Mouse (Mus musculus) c-Kit-positive CD71-positive TER-119-negative erythroid progenitor cells, embryonic 14.5 days (primary cell): ENCODE data around the gene Nop16.
"Not testable (repeated sequence)": the region's sequence is repeated elsewhere in the genome, so short reads cannot be mapped to it uniquely, and the experiment has no call there.

Source experiments
- DNase-seq: peaks from one replicate; pipeline ENCODE4 v3.0.0-alpha.2; 2013; ENCODE audit warnings: low read depth

Nop16 gene

DNA sequence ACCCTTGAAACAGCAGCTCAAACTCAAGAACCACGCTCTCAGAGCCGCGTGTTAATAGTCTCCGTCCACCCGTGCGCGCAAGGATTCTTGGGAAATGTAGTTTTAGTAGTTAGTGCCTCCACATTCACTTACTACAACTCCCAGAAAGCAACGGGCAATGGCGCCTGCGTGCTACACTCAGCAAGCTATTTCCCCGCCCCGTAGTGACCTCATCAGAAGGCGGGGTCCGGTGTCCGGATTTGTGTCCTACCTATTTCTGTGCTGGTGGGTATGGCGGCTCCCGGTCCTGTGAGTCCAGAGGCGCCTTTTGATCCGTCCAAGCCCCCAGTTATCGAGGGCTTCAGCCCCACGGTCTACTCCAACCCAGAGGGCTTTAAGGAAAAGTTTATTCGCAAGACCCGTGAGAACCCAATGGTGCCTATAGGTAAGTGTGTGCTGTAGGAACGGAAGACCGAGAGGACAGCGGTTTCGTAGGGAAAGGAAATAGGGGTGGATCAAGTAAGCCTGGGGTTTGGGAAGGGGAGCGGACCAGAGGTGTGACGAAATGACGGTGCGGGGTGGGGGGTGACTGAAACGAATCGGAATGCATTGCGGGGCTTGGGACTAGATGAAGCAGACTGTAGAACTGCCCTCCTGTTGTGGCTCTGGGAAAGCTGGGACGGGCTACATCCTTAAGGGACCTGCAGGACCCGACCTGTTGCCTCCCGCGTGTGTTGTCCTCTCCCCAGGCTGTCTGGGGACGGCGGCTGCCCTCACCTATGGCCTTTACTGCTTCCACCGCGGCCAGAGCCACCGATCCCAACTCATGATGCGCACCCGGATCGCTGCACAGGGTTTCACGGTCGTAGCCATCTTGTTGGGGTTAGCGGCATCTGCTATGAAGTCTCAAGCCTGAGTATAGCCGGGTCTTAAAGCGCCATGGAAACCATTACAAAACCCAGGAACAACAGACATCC, at the start of gene Nop16, which contains the start of gene Higd2a:
Nop16 (minus strand) TSS at position 95 of the 956 bp plus-strand sequence.
Higd2a (plus strand) TSS at position 212 of the 956 bp plus-strand sequence.
- DNase-seq = peak; percentile 99

DNA sequence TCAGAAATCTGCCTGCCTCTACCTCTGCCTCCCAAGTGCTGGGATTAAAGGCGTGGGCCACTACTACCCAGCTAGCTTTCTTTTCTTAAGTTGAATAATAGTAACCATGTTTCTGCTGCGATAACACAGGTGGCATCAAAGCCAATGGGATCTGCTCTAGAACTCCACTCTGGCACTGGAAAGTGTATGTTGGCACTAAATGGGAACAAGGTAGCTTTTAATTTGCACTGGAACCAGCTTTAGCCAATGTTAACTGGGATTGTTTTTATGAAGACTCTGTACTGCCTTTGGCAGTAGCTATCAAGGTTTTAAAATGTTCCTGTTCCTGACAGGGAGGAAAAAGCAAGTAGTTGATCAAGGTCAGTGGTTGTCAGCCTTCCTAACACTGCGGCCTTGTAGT, 45.1 kb upstream of the Nop16 start:
- DNase-seq = no peak

DNA sequence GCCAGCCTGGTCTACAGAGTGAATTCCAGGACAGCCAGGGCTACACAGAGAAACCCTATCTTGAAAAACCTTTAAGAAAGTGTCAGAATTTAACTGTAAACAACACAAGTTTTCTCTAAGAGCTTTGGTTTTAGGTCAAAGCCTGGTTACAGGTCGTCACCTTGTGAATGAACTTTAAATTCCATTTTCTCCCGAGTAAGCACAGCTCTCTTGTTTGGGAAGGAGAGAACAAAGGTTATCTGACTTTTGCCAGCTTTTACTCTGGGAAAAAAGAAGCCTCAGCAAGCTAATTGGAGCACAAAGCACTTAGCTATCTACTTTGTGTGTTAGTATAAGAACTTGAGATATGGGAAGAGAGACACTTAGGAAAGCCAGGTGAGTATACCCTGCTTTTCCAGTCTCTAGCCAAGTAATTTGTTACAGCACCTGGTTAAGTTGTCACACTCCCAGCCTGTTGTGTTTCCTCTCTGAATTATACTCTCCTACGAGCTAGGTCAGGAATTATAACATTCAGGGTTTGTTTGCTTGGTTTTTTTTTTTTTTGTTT, 42.9 kb upstream of the Nop16 start:
- no peak for DNase-seq

DNA sequence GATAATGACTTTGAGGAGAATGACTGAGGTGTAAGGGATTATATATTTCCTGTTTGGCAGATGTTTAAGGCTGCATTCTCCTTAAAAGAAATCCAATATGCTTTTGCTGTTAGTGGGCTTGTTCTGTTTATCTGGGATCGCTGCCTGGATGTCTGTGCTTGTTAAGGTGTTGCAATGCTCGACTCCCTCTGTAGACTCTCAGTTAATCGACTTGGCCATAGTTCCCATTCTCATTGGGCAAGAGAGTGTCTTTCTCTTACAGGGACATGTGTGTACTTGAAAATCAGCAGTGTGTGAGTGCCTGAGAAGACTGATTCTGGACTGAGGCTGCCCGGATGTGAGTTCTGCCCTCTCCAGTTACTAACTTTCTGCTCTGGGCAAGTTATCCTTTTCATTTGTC, 39.2 kb upstream of the Nop16 start:
- DNase-seq = no peak

DNA sequence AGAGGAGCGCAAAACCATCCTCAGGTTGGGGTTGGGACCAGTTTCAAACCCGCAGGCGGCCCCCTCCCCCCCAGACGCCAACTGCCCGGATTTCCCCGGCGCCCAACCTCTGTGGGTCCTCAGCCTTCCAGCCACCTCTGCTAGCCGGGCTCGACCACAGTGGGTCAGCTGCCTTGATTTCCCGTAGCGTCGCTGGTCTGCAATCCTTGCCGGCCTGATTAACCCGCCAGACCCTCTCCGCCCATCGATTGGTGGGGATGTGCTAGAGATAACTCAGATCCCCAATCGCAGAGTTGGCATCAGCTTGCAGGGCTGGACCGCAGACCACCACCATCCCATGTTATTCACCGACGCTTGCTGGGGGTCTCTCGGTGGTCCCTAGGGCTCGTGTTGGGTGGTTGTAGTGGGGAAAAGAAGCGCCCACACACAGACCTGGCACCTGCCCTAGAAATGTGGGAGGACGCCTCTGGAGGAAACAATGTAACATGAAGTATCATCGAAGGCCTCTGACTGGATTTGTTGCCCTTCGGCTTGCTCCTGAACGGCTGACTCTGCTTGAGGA, 32.2 kb upstream of the Nop16 start:
- DNase-seq = no peak

DNA sequence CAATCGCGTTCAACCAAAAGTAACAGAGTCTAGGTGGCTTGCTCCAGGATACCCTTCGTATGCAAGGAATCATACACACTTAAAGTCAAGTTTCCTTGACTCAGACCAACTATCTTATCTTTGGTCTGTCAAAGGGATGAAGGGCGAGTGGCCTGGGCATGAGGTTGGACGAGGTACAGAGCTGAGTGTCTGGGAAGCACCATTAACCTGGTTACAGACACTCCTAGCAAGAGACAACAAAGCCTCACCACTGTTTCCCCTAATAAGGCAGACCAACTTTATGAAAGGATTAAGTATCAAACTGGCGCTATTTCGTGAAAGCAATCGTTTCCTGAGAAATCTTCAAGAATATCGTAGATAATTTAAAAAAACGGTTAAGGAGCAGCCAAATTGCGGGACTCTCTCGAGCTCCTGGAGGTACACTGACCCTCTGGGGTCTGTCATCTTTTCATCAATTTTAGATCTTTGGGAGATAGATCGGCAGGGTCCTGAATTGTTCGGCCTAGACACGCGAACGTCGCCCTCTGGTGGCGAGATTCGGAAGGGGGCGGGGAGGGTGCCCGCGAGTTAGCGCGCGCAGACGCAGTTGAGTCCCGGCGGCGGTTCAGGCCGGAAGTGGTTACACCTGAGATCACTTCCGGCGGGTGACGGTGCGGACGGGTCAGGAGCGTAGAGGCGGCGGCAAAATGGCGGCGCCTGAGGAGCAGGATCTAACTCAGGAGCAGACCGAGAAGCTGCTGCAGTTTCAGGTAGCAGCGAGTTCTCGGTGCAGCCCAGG, 31.5 kb upstream of the Nop16 start, which contains the start of gene Faf2:
Faf2 (plus strand) TSS at position 630 of the 778 bp plus-strand sequence.
- DNase-seq = peak; percentile 94

DNA sequence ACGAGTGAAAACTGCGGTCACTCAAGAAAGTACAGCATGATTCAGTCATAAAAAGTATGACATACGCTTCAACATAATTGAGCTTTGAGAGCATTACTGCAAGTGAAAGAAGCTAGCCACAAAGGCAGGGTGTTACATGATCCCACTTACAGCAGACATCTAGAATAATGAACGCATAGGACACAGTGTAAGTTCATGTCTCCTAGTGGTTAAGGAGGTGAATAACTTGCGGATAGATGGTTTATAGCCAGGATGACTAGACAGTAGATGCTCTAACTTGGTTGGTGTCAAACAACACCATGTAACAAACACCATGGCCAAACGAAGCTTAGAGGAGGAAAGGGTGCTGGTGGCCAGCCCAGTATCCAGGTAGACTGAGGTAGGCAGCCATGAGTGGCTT, 27.1 kb upstream of the Nop16 start:
- DNase-seq = no peak

DNA sequence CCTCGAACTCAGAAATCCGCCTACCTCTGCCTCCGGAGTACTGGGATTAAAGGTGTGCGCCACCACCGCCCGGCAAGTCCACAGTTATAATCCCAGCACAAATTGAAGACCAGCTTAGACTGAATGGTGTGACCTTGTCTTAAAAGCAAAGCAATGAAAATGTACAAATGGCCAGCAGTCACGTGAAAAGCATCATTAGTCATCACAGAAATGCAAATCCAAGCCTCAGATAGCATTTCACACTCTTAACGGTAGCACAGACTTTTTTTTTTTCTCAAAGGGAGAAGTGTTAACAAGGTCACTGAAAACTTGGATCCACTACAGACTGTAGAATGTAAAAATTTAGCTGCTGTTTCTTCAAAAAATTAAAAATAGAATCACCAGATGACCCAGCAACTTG, 26.4 kb upstream of the Nop16 start:
- no peak for DNase-seq

DNA sequence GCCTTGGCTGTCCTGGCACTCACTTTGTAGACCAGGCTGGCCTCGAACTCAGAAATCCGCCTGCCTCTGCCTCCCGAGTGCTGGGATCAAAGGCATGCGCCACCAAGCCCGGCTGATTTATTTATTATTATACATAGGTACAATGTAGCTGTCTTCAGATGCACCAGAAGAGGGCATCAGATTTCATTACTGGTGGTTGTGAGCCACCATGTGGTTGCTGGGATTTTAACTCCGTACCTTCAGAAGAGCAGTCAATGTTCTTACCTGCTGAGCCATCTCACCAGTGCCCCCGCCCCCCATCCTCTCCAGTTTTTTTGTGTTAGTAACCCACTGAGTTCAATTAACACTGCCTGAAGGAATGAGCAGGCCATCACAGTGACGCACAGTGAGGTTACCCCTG, 23.3 kb upstream of the Nop16 start:
- not testable (repeated sequence) for DNase-seq

DNA sequence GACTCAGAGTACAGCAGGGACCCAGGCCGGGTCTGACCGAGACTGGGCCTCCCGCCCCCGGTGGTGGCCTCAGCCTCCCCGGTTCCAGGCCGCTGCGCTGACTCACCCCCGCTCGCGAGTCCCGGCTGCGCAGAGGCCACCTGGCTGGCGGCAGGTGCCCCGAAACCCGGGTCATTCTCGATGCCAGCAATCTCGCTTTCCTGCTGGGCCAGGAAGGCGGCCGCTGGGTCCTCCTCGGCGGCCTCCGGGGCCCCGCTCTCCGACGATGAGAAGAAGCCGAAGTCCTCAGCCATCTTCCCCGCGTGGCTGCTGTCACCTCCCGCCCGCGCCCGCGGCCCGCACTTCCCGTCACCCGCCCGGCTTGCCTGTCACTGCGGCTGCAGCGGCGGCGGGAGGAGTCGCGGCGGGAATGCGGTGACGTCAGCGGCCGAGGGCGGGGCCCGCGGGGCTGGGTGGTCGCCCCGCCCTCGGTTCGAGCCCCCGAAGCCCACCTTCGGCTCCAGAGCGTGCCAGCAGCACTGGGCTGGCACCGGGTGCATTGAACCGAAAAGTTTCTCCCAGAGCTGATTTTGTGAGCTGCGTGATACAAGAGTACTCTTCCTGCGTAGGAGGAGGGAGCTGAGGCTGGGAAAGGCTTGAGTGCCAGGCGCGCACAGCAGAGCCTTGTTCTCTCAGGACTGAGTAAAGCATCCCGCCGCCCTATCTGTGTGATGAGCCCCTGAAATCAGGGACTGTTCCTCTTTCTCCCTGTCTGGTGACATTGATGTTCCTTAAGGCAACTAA, 21.3 kb upstream of the Nop16 start, which contains the start of gene Cltb:
Cltb (minus strand) TSS at position 373 of the 783 bp plus-strand sequence.
- no peak for DNase-seq

DNA sequence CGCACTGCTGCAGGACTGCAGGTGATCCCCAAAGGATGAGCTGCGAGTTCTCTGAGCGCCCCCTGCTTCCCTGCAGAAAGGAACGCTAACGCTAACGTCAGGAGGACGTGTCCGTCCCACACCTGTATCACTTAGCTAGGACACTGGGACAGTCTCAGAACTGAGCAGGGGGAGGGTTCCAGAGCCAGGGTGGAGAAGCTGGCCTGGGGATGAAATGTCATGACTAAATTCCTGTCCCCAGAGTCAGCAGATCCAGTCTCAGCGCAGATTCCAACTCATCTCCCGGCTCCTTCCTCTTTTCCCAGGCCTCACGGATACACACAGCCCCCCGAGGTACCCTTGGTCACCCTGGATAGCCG, 20.7 kb upstream of the Nop16 start:
- DNase-seq = no peak

DNA sequence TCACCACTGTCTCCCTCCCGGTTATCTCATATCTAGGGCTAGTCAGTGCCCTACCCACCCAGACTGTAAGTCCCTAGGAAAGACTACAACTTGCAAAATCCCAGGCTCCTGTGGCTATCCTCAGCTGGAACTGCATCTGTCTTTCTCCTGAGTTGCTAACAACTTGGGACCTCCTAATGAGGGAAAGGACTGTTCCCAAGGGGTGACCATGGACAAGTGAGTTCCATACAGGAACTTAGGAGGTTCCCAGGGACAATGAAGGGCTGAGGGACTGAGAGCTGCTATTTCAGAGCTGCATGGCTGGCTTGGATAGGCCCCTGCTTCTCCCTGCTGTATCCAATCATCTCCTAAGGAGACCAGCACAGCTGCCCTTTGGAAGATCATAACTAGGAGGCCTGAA, 19.4 kb upstream of the Nop16 start:
- no peak for DNase-seq

DNA sequence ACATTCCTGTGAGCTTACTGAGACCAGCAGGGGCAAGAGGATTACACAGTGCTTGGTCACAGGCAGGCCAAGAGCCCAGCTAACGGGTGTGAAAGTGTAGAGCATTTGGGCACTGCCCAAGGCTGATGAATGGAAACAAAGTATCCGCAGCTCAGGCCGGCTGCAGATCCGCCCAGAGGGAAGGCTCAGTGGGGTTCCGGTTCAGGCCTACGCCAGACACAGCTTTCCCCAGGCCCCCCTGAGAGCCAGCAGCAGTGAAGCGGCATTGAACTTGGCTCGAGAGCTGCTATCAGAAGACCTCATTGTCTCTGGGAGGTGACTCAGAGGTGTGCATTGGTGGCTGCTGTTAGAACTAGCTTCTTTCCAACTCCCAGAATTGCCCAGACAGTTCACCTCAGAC, 18.8 kb upstream of the Nop16 start:
- DNase-seq = no peak

DNA sequence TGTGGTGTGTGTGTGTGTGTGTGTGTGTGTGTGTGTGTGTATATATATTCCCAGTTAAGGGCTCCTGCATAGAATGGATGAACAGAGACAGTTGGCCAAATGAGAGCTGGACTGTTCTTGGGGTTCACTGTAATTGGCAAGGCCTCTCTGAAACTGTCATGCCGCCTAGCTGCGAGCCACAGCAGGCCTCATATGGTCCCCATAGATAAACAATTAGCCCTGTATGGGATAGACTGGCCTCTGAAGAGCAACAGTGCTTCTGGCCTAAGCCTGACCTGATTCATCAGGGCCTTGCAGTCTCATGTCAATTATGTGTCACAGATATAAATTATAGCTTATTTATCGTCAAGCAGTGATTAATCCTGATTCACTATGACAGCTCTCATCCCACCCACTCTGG, 18.1 kb upstream of the Nop16 start:
- no peak for DNase-seq

DNA sequence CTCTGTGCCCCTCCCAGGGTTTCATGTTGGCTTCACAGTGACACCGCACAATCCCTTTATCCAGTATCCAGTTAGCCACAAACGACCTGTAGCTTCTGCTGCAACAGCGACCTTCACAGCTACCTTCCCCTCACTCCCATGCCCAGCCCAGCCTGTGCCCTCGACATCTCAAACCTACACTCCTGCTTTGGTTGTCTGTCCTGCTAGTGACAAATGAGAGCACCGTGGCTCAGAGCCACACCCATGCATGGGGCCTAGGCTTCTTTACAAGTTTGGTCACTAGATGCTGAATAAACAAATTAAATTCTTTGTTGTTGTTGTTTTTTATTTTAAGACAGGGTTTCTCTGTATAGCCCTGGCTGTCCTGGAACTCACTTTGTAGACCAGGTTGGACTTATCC, 17.3 kb upstream of the Nop16 start:
- no peak for DNase-seq

DNA sequence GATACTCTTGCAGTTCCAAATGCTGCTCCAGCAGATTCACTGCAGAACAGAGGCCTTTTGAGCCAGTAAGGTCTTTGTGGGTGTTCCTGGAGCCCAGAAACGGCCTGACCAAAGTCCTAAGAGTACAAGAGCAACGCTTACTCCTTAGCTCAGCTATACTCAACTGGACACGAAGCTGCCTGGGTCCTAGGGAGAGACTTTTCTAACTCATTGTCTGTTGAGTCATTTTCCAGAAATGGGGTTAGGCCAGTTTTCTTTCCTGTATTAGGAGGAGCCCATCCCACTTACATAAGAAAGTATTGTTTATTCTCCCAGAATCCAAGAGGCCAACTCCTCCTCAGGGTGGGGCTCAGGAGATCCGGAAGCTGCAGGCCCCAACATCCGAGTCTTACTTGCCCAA, 15.5 kb upstream of the Nop16 start:
- no peak for DNase-seq

DNA sequence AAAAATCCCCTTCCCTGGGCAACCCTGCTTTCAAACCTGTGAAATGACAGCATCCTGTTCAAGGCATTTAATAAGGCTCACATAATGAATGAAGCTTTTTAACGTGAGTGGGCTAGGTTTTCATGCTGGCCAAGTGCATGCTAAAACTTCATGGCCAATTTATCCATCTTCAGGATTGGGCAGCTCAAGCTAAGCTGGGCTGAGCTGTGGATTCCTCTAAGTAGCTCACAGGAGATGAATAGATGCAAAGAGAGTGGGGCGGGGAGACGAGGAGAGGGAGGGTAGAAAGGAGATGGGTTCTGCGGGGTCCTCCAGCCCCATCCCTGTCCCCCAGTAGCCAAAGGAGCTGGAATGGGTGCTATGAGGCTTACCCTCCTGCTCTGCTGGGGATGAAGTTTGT, 14.3 kb upstream of the Nop16 start:
- DNase-seq = no peak

DNA sequence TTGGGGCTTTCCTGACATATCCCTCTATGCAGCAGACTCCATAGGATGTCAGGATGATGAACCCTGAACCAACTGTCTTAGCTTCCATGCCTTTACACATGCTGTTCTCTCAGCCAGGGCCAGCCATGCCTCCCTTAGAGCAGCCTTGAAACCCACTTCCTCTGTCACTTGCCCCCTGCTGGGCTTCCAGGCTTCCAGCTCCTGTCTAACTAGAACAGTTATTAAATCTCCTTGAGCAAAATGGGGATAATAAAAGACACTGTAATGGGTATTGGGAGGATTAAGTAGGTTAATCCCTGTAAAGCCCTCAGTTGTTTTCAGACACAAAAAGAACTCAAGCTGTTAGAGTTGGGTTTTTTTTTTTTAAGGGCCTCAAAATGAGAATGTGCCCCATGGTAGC, 13.6 kb upstream of the Nop16 start:
- no peak for DNase-seq

DNA sequence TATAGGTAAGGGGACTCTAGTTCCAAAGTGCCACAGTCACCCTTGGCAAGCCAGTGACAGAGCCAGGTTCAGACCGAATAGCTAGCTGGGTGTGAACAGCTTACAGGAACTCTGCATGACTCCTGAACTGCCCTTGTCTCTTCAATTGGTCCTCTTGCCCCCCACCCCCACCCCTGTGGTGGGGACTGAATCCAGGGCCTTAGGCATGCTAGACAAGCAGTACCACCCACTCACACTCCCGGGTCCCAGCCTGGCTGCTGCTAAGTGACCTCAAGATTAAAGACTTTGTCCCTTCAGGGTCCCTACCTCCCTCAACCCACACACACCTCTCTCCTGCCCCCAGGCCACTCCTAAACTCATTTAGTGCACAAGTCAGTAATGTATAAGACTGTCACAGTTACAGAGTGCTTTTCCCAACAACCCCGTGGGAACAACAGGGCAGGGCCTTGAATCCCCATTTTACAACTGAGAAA, 12.8 kb upstream of the Nop16 start:
- DNase-seq = no peak

DNA sequence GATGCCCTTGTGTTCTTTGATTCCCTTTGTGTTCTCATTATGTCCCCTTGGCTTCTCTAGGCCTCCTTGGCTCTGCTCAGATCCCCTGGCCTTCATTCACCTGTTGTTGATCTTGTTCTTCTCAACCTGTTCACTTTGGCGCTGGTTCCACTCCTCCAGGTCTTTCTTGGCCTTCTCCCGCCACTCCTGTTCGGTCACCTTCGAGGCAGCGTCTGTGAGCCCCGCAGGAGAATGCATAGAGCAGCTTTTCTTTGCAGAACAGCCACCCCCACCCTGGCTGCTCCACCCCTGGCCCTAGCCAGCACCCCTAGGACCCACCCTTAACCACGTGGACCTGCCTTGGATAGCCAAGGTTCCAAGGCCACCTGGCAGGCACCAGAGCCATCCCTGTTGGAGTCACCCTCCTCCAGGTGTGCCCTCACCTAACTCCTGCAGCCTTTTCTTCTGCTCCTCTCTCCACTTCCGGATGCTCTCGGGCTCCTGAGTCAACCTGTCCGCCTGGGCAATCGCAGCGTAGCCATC, 8.8 kb upstream of the Nop16 start:
- DNase-seq = no peak

DNA sequence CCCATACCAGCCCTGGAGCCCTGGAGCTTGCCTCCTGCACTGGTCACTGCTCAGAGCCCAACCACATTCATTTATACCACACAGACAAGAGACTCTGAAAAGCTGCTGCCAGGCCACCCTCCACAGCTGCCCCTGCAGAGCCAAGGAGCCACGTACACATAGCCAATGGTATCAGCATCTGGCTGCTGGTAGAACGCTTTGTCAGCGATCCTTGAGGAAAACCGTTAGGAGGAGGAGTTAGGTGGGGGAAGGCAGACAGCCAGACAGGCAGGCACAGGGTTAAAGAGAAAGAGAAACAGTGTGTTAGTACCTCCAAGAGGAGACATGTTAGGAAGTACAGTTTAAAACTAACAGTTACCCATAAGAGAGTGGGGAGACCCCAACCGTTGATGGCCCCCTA, 7.0 kb upstream of the Nop16 start:
- DNase-seq = no peak
